Mouse (Mus musculus) liver, embryonic 16.5 days (tissue): ENCODE results near the gene Dhps. TPM values are rescaled to one million over a fixed set of nuclear protein-coding genes. Genes with fewer than 3 reads are reported as not detected.

ENCODE experiments used
- ATAC-seq: fragments of 200-750 bp; cut with Nextera tagmentation; 2 replicates; pipeline ENCODE4 v1.8.0; 2017; ENCODE audit warnings: low read depth, mild to moderate bottlenecking, moderate number of reproducible peaks, moderate library complexity
- H3K27ac ChIP-seq: fragments of 300-500 bp; sonication (generic); 2 replicates; pipeline ENCODE4 v1.5.1; 2014; ENCODE audit warnings: mild to moderate bottlenecking, low read length
- H3K27me3 ChIP-seq: fragments of 300-500 bp; sonication (generic); 2 replicates; pipeline ENCODE4 v1.6.1; 2014; ENCODE audit warnings: low read depth, low read length, mixed read lengths; ENCODE audit not compliant: control insufficient read depth, insufficient read depth
- H3K36me3 ChIP-seq: fragments of 300-500 bp; sonication (generic); 2 replicates; pipeline ENCODE4 v1.6.1; 2014; ENCODE audit warnings: mild to moderate bottlenecking; ENCODE audit not compliant: control insufficient read depth, insufficient read depth
- H3K4me1 ChIP-seq: fragments of 300-500 bp; sonication (generic); 2 replicates; pipeline ENCODE4 v1.6.1; 2014; ENCODE audit warnings: low read depth, low read length, mixed read lengths; ENCODE audit not compliant: control insufficient read depth
- H3K4me2 ChIP-seq: fragments of 300-500 bp; sonication (generic); 2 replicates; pipeline ENCODE4 v1.6.1; 2014; ENCODE audit warnings: low read depth, low read length, mixed read lengths
- H3K4me3 ChIP-seq: fragments of 300-500 bp; sonication (generic); 2 replicates; pipeline ENCODE4 v1.5.1; 2014; ENCODE audit warnings: low read depth, mild to moderate bottlenecking, low read length
- H3K9ac ChIP-seq: fragments of 300-500 bp; sonication (generic); 2 replicates; pipeline ENCODE4 v1.6.1; 2014; ENCODE audit warnings: low read depth, low read length
- H3K9me3 ChIP-seq: fragments of 300-500 bp; sonication (generic); replicated peaks from 2 replicates; pipeline ENCODE4 v1.6.1; 2016; ENCODE audit warnings: low read length; ENCODE audit not compliant: control insufficient read depth
- WGBS: fragments of 180-500 bp; shearing (Covaris S2); extraction: QIAGEN DNeasy Blood & Tissue Kit; methylation state at CpG from one replicate; pipeline ENCODE4 v1.1.7; 2014; ENCODE audit not compliant: insufficient replicate concordance; 5-methylcytosine and 5-hydroxymethylcytosine counted together
- polyA plus RNA-seq: library from polyadenylated mRNA; unstranded; fragments of >200 nt; fragmentation: Nextera tagmentation; extraction: Ambion mirVana; gene quantifications from 2 replicates; pipeline ENCODE4 v1.2.1, GENCODE M21; 2015

Dhps gene
- polyA plus RNA-seq, 1 experiment from 2014 or later = 23.5 TPM

GRCm38 (mm10) chr8:85083108-85083813 lies 11.7 kb downstream of the Dhps start, which contains the start of gene Man2b1:
TSS of gene Man2b1 (plus strand) at chr8:85083270.
- H3K27ac ChIP-seq = peak within 1 kb of the TSS; percentile 45
- peak within 1 kb of the TSS; percentile 78 for H3K4me3 ChIP-seq
- no peaks in the 10 kb centered on the region for H3K27me3 ChIP-seq
- H3K4me1 ChIP-seq = peaks cover 39% of the 10 kb centered on the region
- H3K36me3 ChIP-seq = peaks cover 9% of the 10 kb centered on the region
- peak within 1 kb of the TSS; percentile 91 for H3K4me2 ChIP-seq
- peak within 1 kb of the TSS; percentile 74 for H3K9ac ChIP-seq
- WGBS = under 1% methylated on average over 30 of the region's 30 CpGs
- no peaks in the 10 kb centered on the region for H3K9me3 ChIP-seq
- peak; percentile 89 for ATAC-seq

- Histone ChIP-seq H3K27me3 (no peaks in the 10 kb centered on the region), H3K9me3 (no peaks in the 10 kb centered on the region), H3K4me1 (peaks cover 32% of the 10 kb centered on the region), H3K4me2 (peak overlapping the region; percentile 91), H3K36me3 (peaks cover 11% of the 10 kb centered on the region), H3K9ac (no peak overlapping the region), H3K27ac (no peak overlapping the region), H3K4me3 (peak overlapping the region; percentile 78)
- 49% methylated on average over 8 of the region's 8 CpGs for WGBS
- no peak for ATAC-seq
Measured at GRCm38 (mm10) chr8:85084633-85085032, 13.1 kb downstream of the Dhps start.

- Histone ChIP-seq H3K27ac (no peak overlapping the region), H3K4me3 (no peak overlapping the region), H3K4me1 (peaks cover 26% of the 10 kb centered on the region), H3K4me2 (no peak overlapping the region), H3K9me3 (no peaks in the 10 kb centered on the region), H3K27me3 (no peaks in the 10 kb centered on the region), H3K36me3 (peaks cover 11% of the 10 kb centered on the region), H3K9ac (no peak overlapping the region)
- WGBS = 70% methylated on average over 3 of the region's 3 CpGs
- no peak for ATAC-seq
Measured at GRCm38 (mm10) chr8:85086238-85086637, 14.7 kb downstream of the Dhps start.

GRCm38 (mm10) chr8:85088771-85089170 lies 17.2 kb downstream of the Dhps start:
- Histone ChIP-seq H3K4me2 (no peak overlapping the region), H3K27me3 (no peaks in the 10 kb centered on the region), H3K27ac (no peak overlapping the region), H3K9me3 (no peaks in the 10 kb centered on the region), H3K4me1 (peaks cover 6% of the 10 kb centered on the region), H3K36me3 (peaks cover 11% of the 10 kb centered on the region), H3K9ac (no peak overlapping the region), H3K4me3 (no peak overlapping the region)
- no peak for ATAC-seq
- WGBS = 61% methylated on average over 2 of the region's 2 CpGs

- Histone ChIP-seq H3K27ac (no peak overlapping the region), H3K4me2 (no peak overlapping the region), H3K4me1 (no peaks in the 10 kb centered on the region), H3K36me3 (peaks cover 8% of the 10 kb centered on the region), H3K4me3 (no peak overlapping the region), H3K27me3 (no peaks in the 10 kb centered on the region), H3K9me3 (no peaks in the 10 kb centered on the region), H3K9ac (no peak overlapping the region)
- no peak for ATAC-seq
- WGBS = 85% methylated on average over 11 of the region's 11 CpGs
Measured at GRCm38 (mm10) chr8:85090856-85091255, 19.3 kb downstream of the Dhps start.

DNA sequence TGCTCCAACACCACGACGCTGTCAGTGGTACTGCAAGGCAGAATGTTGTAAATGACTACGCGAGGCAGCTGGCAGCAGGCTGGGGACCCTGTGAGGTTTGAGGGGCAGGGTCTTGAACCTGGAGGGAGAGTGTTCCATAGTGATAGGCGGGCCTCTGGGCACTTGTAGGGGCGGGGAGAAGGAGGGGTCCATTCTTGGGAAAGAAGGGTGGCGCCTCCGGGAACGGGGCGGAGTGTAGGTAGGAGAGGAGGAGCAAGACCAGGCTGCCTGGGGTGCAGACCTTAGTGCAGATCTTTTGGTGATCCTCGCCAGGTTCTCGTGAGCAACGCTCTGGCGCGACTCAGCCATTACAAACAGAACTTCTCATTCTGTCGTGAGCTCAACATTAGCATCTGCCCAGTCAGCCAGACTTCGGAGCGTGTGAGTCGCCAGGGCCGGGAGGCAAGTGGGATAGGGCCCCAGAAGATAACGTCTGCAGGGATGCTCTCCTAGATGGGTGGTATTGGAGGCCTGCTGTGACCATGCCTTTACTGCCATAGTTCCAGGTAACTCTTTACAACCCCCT lies 20.1 kb downstream of the Dhps start:
- no peak overlapping the region for H3K4me2 ChIP-seq
- no peak overlapping the region for H3K9ac ChIP-seq
- no peak overlapping the region for H3K27ac ChIP-seq
- 65% methylated on average over 21 of the region's 21 CpGs for WGBS
- H3K4me1 ChIP-seq = no peaks in the 10 kb centered on the region
- no peak for ATAC-seq
- no peaks in the 10 kb centered on the region for H3K27me3 ChIP-seq
- peaks cover 8% of the 10 kb centered on the region for H3K36me3 ChIP-seq
- no peak overlapping the region for H3K4me3 ChIP-seq
- no peaks in the 10 kb centered on the region for H3K9me3 ChIP-seq

DNA sequence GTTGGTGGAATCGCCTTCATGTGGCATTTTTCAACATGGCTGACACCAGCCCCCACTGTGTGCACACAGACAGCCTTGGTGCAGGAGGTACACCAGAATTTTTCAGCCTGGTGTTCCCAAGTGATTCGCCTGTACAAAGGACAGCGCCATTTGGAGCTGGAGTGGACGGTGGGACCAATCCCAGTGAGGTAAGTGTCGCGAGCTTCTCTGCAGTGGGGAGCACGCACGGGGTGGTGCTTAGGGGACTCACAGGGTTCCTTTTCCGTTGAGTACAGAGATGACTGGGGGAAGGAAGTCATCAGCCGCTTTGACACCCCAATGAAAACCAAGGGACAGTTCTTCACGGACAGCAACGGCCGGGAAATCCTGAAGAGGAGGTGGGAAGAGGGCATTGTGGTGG lies 23.5 kb downstream of the Dhps start:
- H3K4me1 ChIP-seq = no peaks in the 10 kb centered on the region
- no peaks in the 10 kb centered on the region for H3K27me3 ChIP-seq
- peaks cover 12% of the 10 kb centered on the region for H3K36me3 ChIP-seq
- H3K9ac ChIP-seq = no peak overlapping the region
- no peak overlapping the region for H3K27ac ChIP-seq
- no peaks in the 10 kb centered on the region for H3K9me3 ChIP-seq
- H3K4me2 ChIP-seq = no peak overlapping the region
- no peak for ATAC-seq
- 78% methylated on average over 13 of the region's 13 CpGs for WGBS
- H3K4me3 ChIP-seq = no peak overlapping the region

- Histone ChIP-seq H3K27me3 (no peaks in the 10 kb centered on the region), H3K27ac (no peak overlapping the region), H3K4me3 (no peak overlapping the region), H3K9ac (no peak overlapping the region), H3K4me1 (no peaks in the 10 kb centered on the region), H3K4me2 (no peak overlapping the region), H3K9me3 (no peaks in the 10 kb centered on the region), H3K36me3 (peaks cover 12% of the 10 kb centered on the region)
- WGBS = 83% methylated on average over 7 of the region's 7 CpGs
- no peak for ATAC-seq
Measured at GRCm38 (mm10) chr8:85095566-85095965, 24.0 kb downstream of the Dhps start.

DNA sequence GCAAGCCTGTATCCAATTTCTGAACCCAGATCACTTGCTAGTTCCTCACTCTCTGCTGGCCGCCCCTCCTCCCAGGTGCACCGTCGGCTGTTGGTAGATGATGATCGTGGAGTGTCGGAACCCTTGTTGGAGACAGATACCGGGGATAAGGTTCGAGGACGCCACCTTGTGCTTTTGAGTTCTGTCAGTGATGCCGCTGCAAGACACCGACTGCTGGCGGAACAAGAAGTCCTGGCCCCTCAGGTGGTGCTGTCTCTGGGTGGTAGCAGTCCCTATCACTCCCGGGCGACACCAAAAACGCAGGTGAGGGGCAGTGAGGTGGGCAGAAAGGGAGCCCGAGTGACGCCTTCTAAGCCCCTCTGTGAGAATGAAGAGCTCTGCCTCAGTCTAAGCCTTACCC lies 24.6 kb downstream of the Dhps start:
- H3K36me3 ChIP-seq = peaks cover 12% of the 10 kb centered on the region
- no peak overlapping the region for H3K27ac ChIP-seq
- H3K27me3 ChIP-seq = no peaks in the 10 kb centered on the region
- H3K9me3 ChIP-seq = no peaks in the 10 kb centered on the region
- 81% methylated on average over 16 of the region's 16 CpGs for WGBS
- no peaks in the 10 kb centered on the region for H3K4me1 ChIP-seq
- H3K4me3 ChIP-seq = no peak overlapping the region
- no peak for ATAC-seq
- H3K9ac ChIP-seq = no peak overlapping the region
- no peak overlapping the region for H3K4me2 ChIP-seq
